Mouse (Mus musculus) embryo, embryonic 11.5 days (tissue): Measurements from ENCODE around the gene Trim14.
"Not testable (repeated sequence)": the region's sequence is repeated elsewhere in the genome, so short reads cannot be mapped to it uniquely, and the experiment has no call there.

ENCODE experiments used
- DNase-seq: peaks from one replicate; pipeline ENCODE4 v3.0.0-alpha.2; 2012; ENCODE audit warnings: low read depth, low spot score

The Trim14 gene

DNA sequence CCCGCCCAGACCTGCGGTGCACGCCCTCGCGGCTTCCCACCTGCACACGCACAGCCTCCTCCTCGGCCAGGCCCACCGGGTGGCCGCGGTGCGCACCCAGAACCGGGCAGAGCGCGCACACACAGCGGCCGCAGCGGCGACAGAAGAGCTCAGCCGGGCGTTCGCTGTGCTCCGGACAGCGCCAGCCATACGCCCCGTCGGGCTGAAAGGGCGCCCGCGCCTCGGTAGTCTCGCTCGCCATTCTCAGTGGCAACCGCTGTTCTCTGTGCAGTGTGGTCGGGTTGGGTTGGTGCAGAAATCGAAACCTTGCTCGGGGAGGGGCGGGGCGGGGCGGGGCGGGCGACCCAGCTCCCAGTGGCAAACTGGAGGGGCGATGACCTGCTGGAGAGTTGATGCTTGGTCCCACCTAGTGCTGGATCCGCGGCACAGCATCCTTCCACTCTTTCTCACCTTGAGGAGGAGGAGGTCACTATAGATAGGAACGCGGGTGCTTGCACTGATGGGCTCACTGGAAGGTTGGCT lies at the start of gene Trim14:
Gene Trim14 (minus strand): TSS at position 302 of the 522 bp plus-strand sequence.
- no peak for DNase-seq

DNA sequence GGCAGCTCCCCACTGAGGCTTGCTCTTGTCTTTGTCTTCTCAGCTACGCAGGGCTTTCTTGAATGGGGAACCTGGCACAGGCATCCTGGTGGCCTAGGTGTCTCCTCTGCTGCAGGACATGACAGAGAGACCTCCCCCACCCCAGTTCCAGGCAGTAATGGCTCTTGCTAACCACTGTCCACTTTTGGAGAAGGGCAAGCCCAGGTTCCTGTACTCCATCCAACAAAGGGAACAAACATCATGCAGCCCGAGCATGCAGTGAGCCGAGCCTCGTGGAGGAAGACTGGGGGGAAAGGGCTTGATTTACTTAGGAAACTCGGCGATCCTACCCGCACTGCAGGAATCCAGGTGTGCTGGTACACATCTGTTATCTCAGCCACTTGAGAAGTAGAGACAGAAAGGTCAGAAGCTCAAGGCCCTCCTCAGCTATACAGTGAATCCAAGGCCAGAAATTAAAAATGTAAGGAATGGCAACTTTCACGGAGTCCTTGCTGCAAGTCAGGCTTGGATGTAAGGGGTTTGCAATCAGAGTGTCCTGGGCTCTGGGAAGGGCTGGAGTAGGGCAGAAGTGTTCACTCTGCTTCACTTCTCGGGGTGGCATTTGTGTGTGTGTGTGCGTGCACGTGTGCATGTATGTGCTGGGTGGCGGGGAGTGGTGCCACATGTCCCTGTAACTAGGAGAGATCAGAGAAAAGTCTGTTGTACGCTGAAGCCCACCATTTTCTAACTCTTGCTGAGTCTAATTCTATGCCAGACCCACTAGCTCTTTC lies 49.3 kb upstream of the Trim14 start:
- DNase-seq, result no peak

DNA sequence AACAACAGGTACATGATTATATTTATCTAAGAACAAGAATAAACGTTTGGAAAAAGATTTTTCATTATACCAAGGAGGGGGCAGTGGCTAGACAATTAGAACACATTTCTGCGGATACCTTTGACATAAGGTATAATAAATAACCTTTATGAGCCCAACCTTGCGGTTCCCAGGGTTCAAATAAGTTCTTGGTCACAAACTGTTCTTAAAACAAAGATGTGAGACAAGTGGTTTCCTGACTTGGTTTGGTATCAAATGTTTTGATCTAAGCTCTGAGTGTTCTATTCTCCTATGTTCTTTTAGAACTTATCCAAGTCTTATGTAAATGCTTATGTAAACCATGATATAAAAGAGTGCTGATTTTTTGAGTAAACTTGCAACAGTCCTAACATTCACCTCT lies 48.6 kb upstream of the Trim14 start:
- DNase-seq, result not testable (repeated sequence)

DNA sequence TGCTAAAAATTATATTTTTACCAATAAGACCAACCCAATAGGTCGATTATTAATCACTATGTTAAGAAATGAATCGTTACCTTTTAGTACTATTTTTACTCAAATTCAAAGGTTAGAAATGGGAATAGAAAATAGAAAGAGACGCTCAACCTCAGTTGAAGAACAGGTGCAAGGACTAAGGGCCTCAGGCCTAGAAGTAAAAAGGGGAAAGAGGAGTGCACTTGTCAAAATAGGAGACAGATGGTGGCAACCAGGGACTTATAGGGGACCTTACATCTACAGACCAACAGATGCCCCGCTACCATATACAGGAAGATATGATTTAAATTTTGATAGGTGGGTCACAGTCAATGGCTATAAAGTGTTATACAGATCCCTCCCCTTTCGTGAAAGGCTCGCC lies 48.1 kb upstream of the Trim14 start:
- DNase-seq, result not testable (repeated sequence)

DNA sequence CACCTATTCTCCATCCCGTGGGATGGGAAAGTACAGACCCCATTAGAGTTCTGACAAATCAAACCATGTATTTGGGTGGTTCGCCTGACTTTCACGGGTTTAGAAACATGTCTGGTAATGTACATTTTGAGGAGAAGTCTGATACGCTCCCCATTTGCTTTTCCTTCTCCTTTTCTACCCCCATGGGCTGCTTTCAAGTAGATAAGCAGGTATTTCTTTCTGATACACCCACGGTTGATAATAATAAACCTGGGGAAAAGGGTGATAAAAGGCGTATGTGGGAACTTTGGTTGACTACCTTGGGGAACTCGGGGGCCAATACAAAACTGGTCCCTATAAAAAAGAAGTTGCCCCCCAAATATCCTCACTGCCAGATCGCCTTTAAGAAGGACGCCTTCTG lies 46.1 kb upstream of the Trim14 start:
- not testable (repeated sequence) for DNase-seq

DNA sequence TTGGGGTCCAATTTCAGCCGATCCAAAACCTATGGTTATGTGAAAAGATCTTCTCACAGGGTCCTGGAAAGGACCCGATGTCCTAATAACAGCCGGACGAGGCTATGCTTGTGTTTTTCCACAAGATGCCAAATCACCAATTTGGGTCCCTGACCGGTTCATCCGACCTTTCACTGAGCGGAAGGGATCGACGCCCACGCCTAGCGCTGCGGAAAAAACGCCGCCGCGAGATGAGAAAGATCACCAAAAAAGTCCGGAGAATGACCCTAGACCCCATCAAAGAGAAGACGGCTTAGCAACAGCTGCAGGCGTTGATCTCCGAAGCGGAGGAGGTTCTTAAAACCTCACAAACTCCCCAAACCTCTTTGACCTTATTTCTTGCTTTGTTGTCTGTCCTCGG lies 45.6 kb upstream of the Trim14 start:
- not testable (repeated sequence) for DNase-seq

DNA sequence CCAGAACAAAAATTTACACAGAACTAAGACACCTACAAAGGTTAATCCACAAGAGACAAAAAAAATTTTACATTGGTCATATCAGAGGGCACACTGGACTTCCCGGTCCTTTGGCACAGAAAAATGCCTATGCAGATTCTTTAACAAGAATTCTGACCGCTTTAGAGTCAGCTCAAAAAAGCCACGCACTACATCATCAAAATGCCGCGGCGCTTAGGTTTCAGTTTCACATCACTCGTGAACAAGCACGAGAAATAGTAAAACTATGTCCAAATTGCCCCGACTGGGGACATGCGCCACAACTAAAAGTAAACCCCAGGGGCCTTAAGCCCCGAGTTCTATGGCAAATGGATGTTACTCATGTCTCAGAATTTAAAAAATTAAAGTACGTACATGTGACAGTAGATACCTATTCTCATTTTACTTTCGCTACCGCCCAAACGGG lies 44.9 kb upstream of the Trim14 start:
- DNase-seq, result not testable (repeated sequence)

DNA sequence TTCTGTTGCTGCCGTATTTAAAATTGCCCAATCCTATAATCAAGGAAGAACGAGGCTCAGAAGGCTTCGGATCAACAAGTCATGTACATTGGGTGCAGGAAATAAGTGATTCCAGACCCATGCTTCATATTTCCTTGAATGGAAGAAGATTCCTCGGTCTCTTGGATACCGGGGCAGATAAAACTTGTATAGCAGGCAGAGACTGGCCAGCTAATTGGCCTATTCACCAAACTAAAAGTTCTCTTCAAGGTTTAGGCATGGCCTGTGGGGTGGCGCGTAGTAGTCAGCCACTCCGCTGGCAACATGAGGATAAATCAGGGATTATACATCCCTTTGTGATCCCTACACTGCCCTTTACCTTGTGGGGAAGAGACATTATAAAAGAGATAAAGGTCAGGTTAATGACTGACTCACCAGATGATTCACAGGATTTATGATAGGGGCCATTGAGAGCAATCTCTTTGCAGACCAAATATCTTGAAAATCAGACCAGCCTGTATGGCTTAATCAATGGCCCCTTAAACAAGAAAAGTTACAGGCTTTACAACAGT lies 42.9 kb upstream of the Trim14 start:
- DNase-seq, result not testable (repeated sequence)

DNA sequence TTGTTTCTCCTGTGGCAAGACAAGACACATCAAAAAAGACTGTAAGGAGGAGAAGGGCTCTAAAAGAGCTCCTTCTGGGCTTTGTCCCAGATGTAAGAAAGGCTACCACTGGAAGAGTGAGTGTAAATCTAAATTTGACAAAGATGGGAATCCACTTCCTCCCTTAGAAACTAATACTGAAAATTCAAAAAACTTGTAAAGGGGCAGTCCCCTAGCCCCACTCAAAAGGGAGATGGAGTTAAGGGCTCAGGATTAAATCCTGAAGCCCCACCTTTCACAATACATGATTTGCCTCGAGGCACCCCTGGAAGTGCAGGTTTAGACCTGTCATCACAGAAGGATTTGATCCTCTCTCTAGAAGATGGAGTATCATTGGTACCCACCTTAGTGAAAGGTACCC lies 42.3 kb upstream of the Trim14 start:
- no peak for DNase-seq

DNA sequence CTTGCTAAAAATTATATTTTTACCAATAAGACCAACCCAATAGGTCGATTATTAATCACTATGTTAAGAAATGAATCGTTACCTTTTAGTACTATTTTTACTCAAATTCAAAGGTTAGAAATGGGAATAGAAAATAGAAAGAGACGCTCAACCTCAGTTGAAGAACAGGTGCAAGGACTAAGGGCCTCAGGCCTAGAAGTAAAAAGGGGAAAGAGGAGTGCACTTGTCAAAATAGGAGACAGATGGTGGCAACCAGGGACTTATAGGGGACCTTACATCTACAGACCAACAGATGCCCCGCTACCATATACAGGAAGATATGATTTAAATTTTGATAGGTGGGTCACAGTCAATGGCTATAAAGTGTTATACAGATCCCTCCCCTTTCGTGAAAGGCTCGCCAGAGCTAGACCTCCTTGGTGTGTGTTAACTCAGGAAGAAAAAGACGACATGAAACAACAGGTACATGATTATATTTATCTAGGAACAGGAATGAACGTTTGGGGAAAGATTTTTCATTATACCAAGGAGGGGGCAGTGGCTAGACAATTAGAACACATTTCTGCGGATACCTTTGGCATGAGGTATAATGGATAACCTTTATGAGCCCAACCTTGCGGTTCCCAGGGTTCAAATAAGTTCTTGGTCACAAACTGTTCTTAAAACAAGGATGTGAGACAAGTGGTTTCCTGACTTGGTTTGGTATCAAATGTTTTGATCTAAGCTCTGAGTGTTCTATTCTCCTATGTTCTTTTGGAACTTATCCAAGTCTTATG lies 39.8 kb upstream of the Trim14 start:
- DNase-seq, result not testable (repeated sequence)

DNA sequence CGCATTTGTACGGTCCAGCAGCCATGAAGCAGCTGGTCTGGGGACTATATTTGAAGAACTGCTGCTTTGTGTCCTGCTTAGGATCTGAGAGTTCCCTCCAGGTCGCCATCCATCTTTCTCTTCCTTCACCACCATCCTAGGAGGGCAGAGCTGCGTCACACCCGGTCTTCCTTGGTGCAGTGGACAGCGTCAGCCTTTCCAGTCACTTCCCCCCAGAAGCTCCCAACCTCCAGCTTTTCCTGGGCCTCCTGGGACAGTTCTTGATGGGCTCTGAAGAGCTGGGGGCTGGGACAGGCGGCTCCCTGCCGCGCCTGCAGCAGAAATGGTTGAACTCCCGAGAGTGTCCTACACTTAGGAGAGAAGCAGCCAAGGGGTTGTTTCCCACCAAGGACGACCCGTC lies 38.9 kb upstream of the Trim14 start:
- DNase-seq, result no peak

DNA sequence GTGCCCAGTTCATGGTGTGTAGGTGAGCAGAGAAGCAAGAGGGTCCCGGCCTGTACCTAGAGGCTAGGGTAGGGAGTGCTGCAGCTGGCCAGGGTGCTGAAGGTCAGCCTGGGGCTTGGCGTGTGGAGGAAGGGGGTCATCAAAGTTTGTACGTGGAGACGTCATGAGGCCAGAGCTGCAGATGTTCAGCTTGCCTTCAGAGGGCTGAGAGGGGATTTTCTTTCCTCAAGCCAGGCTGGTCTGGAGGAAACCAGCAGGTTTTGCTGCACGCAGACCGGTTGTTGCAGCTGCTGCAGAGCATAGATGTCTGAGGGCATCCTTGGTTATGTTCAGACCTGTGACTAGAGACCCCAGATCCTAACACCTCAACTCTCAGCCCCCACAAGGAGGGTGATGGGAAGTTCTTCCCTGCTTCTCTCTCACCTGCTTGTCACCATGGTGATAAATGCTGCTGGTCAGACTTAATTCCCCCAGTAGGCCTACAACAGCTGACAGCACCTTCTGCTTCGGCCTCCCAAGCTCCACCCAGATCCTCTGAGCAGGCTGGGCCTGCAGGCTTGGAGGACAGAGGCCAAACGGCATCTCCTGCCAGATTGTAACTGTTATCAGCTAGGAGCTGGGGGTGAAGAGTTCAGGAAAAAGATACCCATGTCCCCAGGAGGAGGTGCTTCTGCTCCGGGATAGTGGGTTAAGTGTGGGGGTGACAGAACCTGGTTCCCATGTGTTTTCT lies 38.2 kb upstream of the Trim14 start:
- no peak for DNase-seq

DNA sequence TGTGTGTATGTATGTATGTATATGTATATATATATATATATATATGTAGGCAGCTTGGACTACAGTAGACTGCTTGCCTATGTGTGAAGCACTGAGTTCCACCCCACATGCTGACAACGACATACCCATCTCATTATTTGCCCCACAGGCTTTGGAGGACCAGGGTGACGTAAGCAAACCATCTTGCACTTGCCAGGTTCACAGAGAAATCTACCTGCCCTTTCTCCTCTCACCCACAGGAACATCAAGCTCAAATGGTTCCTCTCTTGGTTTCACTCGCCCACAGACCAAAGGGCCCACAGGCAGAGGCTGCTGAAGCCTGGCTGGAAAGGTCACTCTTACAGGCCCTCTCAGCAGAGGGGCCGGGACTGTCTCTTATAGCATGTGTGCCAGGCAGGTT lies 36.7 kb upstream of the Trim14 start:
- no peak for DNase-seq

DNA sequence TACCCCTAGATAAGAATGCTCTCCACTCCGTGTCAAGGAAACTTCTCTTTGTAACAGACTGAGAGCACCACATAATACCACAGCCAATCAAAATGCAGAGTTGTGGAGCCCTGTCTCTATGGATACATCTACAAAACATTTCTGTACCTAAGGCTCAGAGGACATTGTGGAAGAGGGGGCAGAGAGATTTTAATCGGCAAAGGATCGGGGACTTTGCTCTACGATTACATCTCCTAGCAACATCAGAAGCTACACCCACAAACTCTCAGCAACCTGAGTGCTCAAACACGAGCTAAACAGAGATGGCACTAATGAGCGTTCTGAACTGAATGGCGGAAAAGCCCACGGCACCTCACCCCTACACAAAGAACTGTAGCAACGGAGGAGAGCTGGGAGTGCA lies 35.8 kb upstream of the Trim14 start:
- no peak for DNase-seq

DNA sequence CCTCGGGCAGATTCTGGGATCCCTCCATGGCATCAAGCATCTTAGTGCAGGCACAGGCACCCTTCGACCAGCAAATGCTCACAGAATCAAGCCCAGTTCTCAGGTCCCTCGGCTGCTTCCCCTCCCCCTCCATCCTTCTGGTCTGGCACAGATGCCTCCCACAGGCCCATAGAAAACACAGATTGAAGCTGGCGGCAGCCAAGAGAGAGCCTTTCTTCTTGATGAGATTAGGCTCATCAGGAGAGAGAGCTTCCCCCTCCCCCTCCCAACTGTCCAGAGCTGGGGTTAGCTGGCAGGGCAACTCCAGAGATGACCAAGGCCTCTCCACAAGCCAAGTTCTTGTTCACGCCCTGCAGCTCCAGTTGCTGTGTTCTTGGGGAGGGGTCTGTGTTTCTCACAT lies 33.7 kb upstream of the Trim14 start:
- no peak for DNase-seq

DNA sequence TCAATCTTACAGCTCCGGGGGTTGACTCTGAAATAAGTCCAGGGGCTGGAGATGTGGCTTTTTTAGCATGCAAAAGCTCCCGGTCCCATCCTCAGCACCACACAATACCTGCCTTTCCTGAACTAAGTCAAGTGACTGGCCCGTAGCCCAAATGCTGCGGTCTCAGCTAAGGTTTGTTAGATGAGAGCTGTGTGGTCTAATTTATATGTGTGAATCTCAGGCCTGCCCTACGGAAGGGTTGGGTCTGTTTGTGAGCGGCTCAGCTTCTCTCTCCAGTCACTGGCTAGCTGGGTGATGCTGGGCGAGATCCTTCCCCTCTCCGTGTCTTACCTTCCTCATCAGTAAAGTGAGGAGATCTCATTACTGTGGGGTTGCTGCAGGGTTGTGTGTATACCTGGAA lies 32.2 kb upstream of the Trim14 start:
- no peak for DNase-seq

DNA sequence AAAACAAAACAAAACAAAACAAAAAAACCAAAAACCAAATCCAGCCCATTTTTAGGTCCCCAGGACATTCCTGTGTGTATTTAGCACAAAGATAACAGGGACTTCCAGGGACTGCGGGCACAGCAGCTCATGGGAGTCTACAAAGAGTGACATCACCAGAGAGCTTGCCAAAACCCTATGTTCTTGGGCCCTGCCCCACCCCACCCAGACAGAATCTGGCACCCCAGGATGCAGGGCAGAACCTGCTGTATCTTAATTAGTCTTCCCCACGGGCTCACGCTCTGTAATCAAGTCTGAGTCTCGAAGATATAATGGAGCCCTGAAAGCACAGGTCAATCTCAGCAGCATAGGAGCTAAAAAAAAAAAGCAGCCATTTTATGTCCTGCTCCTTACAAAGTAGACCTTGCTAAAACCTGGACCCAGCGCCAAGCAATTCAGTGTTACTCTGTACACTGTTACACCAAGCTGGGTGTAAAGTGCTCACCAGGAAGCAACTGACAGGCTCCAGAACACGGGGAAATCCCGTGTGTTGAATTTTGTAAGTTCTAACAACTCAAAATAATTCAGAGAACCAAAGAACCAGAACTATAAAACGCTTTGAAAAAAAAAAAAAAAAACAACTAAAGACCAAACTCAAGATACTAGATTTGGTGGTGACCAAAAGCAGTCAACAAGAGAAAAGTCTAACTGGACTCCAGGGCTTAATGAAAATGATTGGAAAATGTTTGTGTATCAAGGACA lies 31.2 kb upstream of the Trim14 start:
- DNase-seq, result no peak

DNA sequence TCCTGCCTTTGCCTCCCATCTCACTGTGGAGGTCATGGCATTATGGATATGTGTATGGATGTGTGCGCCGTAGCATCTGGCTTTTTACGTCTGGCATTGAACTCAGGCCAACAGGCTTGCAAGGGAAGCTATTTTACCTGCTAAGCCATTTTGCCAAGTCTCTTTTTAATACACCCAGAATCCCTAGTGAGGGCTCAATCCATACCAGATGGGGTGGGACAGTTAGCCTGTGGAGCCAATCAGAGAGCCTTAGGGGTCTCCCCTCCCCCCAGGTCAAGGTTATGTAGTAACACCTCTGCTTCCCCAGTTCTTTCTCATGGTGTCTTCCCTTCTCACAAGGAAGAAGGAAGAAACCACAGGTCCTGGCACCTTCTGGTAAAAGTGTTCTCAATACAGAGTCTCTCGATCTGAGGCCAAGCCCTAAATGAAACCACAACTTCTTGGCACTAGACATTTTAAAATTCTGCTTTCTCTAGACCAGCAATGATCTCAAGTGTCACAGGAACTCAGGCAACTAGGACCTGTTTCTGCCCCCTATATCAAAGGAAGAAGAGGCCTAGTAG lies 29.5 kb upstream of the Trim14 start:
- no peak for DNase-seq

DNA sequence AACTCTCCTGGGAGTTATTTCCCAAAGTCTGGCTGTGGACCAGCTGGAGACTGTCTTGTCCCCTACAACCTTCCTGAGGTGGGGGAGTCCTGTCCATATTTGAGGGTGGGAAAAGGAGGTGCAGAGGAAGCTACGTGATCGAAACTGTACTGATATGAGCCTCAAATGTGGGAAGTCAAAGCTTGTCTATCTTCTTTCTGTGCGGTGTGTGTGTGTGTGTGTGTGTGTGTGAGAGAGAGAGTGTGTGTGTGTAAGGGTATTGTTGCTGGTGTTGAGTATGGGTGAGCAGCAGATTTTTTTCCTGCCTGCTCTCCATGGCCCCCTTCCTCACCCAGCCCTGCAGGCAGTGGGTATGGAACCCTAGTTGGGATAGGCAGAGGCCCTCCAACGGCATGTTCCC lies 28.3 kb upstream of the Trim14 start:
- DNase-seq, result no peak

DNA sequence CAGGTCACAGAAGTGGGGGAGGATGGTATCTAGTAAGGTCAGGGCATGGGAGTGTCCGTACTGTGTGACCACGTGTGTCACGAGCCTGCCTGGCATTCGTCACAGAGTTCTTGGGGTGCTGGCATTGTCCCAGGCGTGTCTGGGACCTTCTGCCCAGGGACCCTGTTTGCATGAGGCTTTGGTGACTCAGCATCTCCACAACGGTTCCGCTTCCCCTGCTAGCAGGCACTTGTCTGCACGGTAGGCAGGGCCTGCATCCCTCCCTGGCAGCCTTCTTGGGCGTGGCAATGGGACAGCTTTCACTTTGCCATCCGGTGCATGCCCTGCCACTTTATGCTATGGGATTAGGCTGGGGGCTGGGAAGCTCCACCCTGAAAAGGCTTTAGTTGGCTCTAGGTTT lies 27.9 kb upstream of the Trim14 start:
- DNase-seq, result no peak

DNA sequence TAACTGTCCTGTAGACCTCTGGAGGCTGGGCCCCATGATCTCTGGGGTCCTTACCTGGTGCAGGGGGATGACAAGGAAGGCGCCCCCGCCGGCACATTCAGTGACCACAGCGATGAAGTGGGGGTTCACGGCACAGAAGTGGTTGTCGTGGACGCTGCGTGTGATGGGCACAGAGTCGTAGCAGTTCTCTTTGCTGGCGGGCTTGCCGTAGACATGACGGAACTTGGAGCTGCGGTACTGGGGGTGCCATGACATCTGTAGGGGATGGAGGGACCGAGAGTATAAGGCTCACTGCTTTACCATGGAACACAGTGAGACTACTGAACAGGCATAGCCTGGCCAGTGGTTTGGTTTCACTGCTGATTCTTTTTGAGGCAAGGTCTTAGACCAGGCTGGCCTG lies 26.9 kb upstream of the Trim14 start:
- no peak for DNase-seq
